Mouse (Mus musculus) forebrain, embryonic 13.5 days (tissue): Measurements from ENCODE around the gene Tmem270. TPM values are rescaled to one million over a fixed set of nuclear protein-coding genes. Genes with fewer than 3 reads are reported as not detected.

ENCODE experiments used
- ATAC-seq: fragments of 200-750 bp; cut with Nextera tagmentation; 2 replicates; pipeline ENCODE4 v1.8.0; 2017
- H3K27ac ChIP-seq: fragments of 300-500 bp; sonication (generic); 2 replicates; pipeline ENCODE4 v1.5.1; 2015; ENCODE audit warnings: inconsistent platforms, mild to moderate bottlenecking, moderate library complexity
- H3K27me3 ChIP-seq: fragments of 300-500 bp; sonication (generic); 2 replicates; pipeline ENCODE4 v1.6.1; 2015; ENCODE audit warnings: mild to moderate bottlenecking, inconsistent platforms
- H3K36me3 ChIP-seq: fragments of 300-500 bp; sonication (generic); 2 replicates; pipeline ENCODE4 v1.6.1; 2015; ENCODE audit warnings: mild to moderate bottlenecking, inconsistent platforms; ENCODE audit not compliant: poor library complexity, severe bottlenecking
- H3K4me1 ChIP-seq: fragments of 300-500 bp; sonication (generic); 2 replicates; pipeline ENCODE4 v1.6.1; 2015; ENCODE audit warnings: inconsistent platforms
- H3K4me2 ChIP-seq: fragments of 300-500 bp; sonication (generic); 2 replicates; pipeline ENCODE4 v1.6.1; 2015; ENCODE audit warnings: inconsistent platforms, mild to moderate bottlenecking, moderate library complexity
- H3K4me3 ChIP-seq: fragments of 300-500 bp; sonication (generic); 2 replicates; pipeline ENCODE4 v1.5.1; 2015; ENCODE audit warnings: mild to moderate bottlenecking, inconsistent platforms
- H3K9ac ChIP-seq: fragments of 300-500 bp; sonication (generic); 2 replicates; pipeline ENCODE4 v1.6.1; 2015; ENCODE audit warnings: mild to moderate bottlenecking, inconsistent platforms
- H3K9me3 ChIP-seq: fragments of 300-500 bp; sonication (generic); replicated peaks from 2 replicates; pipeline ENCODE4 v1.6.1; 2016; ENCODE audit warnings: inconsistent platforms
- WGBS: fragments of 180-500 bp; shearing (Covaris S2); methylation state at CpG from one replicate; pipeline ENCODE4 v1.1.7; 2015; 5-methylcytosine and 5-hydroxymethylcytosine counted together
- polyA plus RNA-seq: library from polyadenylated mRNA; unstranded; fragments of >200 nt; fragmentation: Nextera tagmentation; extraction: Ambion mirVana; gene quantifications from 2 replicates; pipeline ENCODE4 v1.2.1, GENCODE M21; 2015

Tmem270 gene
- polyA plus RNA-seq, 1 experiment from 2014 or later, result not detected

DNA sequence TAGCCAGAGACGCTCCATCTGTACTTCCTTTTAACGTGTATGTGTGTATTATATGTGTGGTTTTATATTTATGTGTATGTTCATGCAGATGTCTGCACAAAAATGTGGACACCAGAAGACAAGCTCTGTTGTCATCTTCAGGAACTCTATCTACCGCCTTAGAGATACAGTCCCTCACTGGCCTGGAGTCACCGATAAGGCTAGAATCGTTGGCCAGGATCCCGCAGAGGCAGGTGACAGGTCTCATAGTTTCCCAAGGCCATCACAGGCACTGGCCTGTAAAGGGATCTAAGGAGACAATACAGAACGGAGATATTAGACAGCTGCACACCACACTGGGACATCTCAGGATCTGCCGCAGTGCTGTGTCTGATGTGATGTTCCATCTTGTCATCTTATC is 14.6 kb upstream of the Tmem270 start:
- H3K27me3 ChIP-seq, result no peaks in the 10 kb centered on the region
- WGBS, result 87% methylated on average over 8 of the region's 8 CpGs
- H3K27ac ChIP-seq, result no peak overlapping the region
- H3K9me3 ChIP-seq, result no peaks in the 10 kb centered on the region
- no peak overlapping the region for H3K9ac ChIP-seq
- H3K4me2 ChIP-seq, result no peak overlapping the region
- H3K4me3 ChIP-seq, result no peak overlapping the region
- no peaks in the 10 kb centered on the region for H3K36me3 ChIP-seq
- no peak for ATAC-seq
- no peaks in the 10 kb centered on the region; the same call in 1 of the 2 replicates for H3K4me1 ChIP-seq

DNA sequence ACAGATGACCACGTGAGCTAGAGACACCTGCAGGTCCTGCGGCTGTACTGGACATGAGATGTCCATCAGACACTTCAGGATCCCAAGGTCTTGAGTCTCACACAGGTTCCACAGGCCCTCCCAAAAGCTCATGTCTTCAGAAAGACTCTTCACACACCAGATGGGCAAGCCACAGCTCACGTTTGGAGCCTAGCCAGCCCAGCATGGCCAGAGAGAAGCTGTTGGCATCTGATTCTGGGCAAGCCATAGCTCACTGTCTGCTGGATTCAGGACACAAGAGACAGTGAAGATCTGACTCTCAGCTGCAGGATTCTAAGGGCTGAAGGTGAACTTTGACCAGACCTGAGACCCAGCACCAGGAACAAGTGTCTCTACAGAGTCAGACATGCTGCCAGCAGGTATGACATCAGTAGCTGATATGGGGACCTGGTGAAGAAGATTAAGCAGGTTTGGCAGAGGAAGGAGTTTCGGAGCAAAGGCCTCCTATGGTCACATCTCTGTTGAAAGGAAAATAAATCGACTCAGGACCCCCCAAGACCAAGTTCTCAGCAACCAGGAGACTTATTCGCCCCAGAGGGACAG is 13.7 kb upstream of the Tmem270 start:
- Histone ChIP-seq H3K36me3 (no peaks in the 10 kb centered on the region), H3K4me1 (no peaks in the 10 kb centered on the region; the same call in 1 of the 2 replicates), H3K4me3 (no peak overlapping the region), H3K4me2 (no peak overlapping the region), H3K27ac (no peak overlapping the region), H3K9me3 (no peaks in the 10 kb centered on the region), H3K9ac (no peak overlapping the region), H3K27me3 (no peaks in the 10 kb centered on the region; the same call in 1 of the 2 replicates)
- 69% methylated on average over 6 of the region's 6 CpGs for WGBS
- no peak for ATAC-seq

- Histone ChIP-seq H3K4me1 (no peaks in the 10 kb centered on the region; the same call in 1 of the 2 replicates), H3K36me3 (no peaks in the 10 kb centered on the region), H3K27ac (no peak overlapping the region), H3K9me3 (no peaks in the 10 kb centered on the region), H3K4me2 (no peak overlapping the region), H3K9ac (no peak overlapping the region), H3K27me3 (no peaks in the 10 kb centered on the region; the same call in 1 of the 2 replicates), H3K4me3 (no peak overlapping the region)
- no peak for ATAC-seq
- WGBS, result 97% methylated on average over 3 of the region's 3 CpGs
Measured at GRCm38 (mm10) chr5:134919097-134919496, 12.6 kb upstream of the Tmem270 start.

DNA sequence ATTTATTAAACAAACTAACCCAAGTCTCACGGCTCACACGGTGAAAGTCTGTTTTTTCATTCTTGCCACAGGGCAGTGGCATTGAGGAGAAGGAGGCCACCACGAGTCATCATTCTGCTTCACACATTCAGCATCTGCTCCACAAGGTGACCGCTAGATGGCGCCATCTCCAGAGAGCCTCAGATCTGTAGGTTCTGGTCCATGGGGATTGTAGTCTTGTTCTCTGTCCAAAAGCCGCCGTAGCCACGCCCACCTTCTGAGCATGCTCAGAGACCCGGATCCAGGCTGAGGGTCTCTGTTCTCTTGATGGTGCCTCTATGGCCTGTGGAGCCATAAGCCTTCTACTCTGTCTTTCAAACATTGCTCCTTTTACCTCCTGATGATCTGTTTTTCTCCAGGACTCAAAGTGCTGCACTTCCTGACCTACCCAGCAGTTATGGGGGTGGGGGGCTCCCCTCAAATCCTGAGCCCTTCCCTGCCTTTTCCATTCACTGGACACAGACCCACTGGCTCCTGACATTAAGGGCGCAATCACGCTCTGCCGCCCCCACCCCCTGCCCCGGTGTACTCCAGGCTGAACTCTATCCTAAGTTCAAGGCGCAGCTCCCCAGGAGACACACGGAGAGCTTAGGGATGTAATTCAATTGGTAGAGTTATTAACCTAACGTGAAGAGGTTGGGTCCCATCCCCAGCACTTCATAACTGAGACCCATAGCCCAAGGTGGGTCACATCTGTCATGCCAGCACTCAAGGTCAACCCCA is 11.7 kb upstream of the Tmem270 start:
- H3K4me1 ChIP-seq, result no peaks in the 10 kb centered on the region; the same call in 1 of the 2 replicates
- WGBS, result 52% methylated on average over 16 of the region's 16 CpGs
- ATAC-seq, result no peak
- H3K36me3 ChIP-seq, result no peaks in the 10 kb centered on the region
- no peaks in the 10 kb centered on the region; the same call in 1 of the 2 replicates for H3K27me3 ChIP-seq
- H3K9me3 ChIP-seq, result no peaks in the 10 kb centered on the region
- no peak overlapping the region for H3K4me3 ChIP-seq
- H3K9ac ChIP-seq, result no peak overlapping the region
- H3K27ac ChIP-seq, result no peak overlapping the region
- no peak overlapping the region for H3K4me2 ChIP-seq

DNA sequence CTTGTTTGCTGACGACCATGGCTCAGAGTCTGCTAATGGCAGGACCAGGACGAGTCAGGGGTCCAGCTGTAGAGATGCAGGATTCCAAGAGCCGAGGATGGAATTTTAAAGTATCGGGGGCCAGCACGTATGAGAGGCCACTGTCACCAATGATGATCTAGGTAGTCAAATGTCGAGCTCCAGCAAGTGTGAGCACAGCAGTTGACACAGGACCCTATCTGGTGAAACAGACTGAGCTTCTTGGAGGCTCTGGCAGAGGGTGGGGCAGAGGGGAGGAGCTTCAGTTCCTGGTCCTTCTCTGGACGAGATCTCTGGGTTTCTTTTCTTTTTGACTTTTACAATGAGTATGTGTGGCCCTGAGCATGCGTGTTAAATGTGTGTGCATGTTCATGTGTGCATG is 8.8 kb upstream of the Tmem270 start, which contains the start of gene Cldn13:
Gene Cldn13, minus strand, starts transcription at position 216 of the 400 bp plus-strand sequence.
- H3K27ac ChIP-seq, result no peak within 1 kb of the TSS
- H3K9me3 ChIP-seq, result no peaks in the 10 kb centered on the region
- no peak for ATAC-seq
- no peaks in the 10 kb centered on the region; the same call in 1 of the 2 replicates for H3K4me1 ChIP-seq
- H3K4me2 ChIP-seq, result no peak within 1 kb of the TSS
- H3K9ac ChIP-seq, result no peak within 1 kb of the TSS
- no peak within 1 kb of the TSS for H3K4me3 ChIP-seq
- no peaks in the 10 kb centered on the region for H3K36me3 ChIP-seq
- WGBS, result 84% methylated on average over 8 of the region's 8 CpGs
- H3K27me3 ChIP-seq, result peaks cover 3% of the 10 kb centered on the region; the same call in 1 of the 2 replicates

- peaks cover 3% of the 10 kb centered on the region; the same call in 1 of the 2 replicates for H3K27me3 ChIP-seq
- H3K9ac ChIP-seq, result no peak overlapping the region
- no peaks in the 10 kb centered on the region for H3K9me3 ChIP-seq
- 90% methylated on average over 8 of the region's 8 CpGs for WGBS
- H3K27ac ChIP-seq, result no peak overlapping the region
- no peaks in the 10 kb centered on the region for H3K4me1 ChIP-seq
- H3K4me3 ChIP-seq, result no peak overlapping the region
- H3K4me2 ChIP-seq, result no peak overlapping the region
- no peaks in the 10 kb centered on the region for H3K36me3 ChIP-seq
- ATAC-seq, result no peak
Measured at GRCm38 (mm10) chr5:134914510-134914909, 8.0 kb upstream of the Tmem270 start.

GRCm38 (mm10) chr5:134913753-134914152 is 7.2 kb upstream of the Tmem270 start:
- no peak overlapping the region for H3K9ac ChIP-seq
- WGBS, result 95% methylated on average over 4 of the region's 4 CpGs
- no peak for ATAC-seq
- no peaks in the 10 kb centered on the region for H3K4me1 ChIP-seq
- no peak overlapping the region for H3K4me2 ChIP-seq
- peaks cover 3% of the 10 kb centered on the region; the same call in 1 of the 2 replicates for H3K27me3 ChIP-seq
- H3K4me3 ChIP-seq, result no peak overlapping the region
- no peaks in the 10 kb centered on the region for H3K36me3 ChIP-seq
- no peak overlapping the region for H3K27ac ChIP-seq
- no peaks in the 10 kb centered on the region for H3K9me3 ChIP-seq

- Histone ChIP-seq H3K36me3 (no peaks in the 10 kb centered on the region), H3K4me2 (no peak overlapping the region), H3K27me3 (peaks cover 3% of the 10 kb centered on the region; the same call in 1 of the 2 replicates), H3K27ac (no peak overlapping the region), H3K9me3 (no peaks in the 10 kb centered on the region), H3K4me1 (no peaks in the 10 kb centered on the region), H3K9ac (no peak overlapping the region), H3K4me3 (no peak overlapping the region)
- 74% methylated on average over 3 of the region's 3 CpGs for WGBS
- no peak for ATAC-seq
Measured at GRCm38 (mm10) chr5:134913352-134913751, 6.8 kb upstream of the Tmem270 start.

- no peaks in the 10 kb centered on the region for H3K9me3 ChIP-seq
- peaks cover 3% of the 10 kb centered on the region; the same call in 1 of the 2 replicates for H3K27me3 ChIP-seq
- no peak overlapping the region for H3K4me2 ChIP-seq
- 87% methylated on average over 2 of the region's 2 CpGs for WGBS
- no peaks in the 10 kb centered on the region for H3K4me1 ChIP-seq
- no peak for ATAC-seq
- H3K36me3 ChIP-seq, result no peaks in the 10 kb centered on the region
- H3K4me3 ChIP-seq, result no peak overlapping the region
- no peak overlapping the region for H3K27ac ChIP-seq
- H3K9ac ChIP-seq, result no peak overlapping the region
Measured at GRCm38 (mm10) chr5:134911901-134912300, 5.4 kb upstream of the Tmem270 start.

- no peak overlapping the region for H3K4me3 ChIP-seq
- H3K4me1 ChIP-seq, result no peaks in the 10 kb centered on the region
- H3K9me3 ChIP-seq, result no peaks in the 10 kb centered on the region
- no peaks in the 10 kb centered on the region for H3K27me3 ChIP-seq
- no peak overlapping the region for H3K27ac ChIP-seq
- H3K36me3 ChIP-seq, result no peaks in the 10 kb centered on the region
- no peak overlapping the region for H3K9ac ChIP-seq
- 0% methylated on average over 13 of the region's 13 CpGs for WGBS
- peak; percentile 75; the same call in 1 of the 2 replicates for ATAC-seq
- no peak overlapping the region for H3K4me2 ChIP-seq
Measured at GRCm38 (mm10) chr5:134907135-134907534, 602 bp upstream of the Tmem270 start.

- H3K9ac ChIP-seq, result no peak overlapping the region
- no peak for ATAC-seq
- WGBS, result 77% methylated on average over 8 of the region's 8 CpGs
Measured at GRCm38 (mm10) chr5:134901644-134902027, 4.9 kb downstream of the Tmem270 start.

GRCm38 (mm10) chr5:134901012-134901643 is 5.4 kb downstream of the Tmem270 start:
- H3K9ac ChIP-seq, result no peak overlapping the region
- no peak for ATAC-seq
- no peak overlapping the region for H3K27ac ChIP-seq
- H3K9me3 ChIP-seq, result no peaks in the 10 kb centered on the region
- H3K4me2 ChIP-seq, result no peak overlapping the region
- no peaks in the 10 kb centered on the region for H3K27me3 ChIP-seq
- H3K4me3 ChIP-seq, result no peak overlapping the region
- H3K36me3 ChIP-seq, result no peaks in the 10 kb centered on the region
- H3K4me1 ChIP-seq, result 0 out of 2 replicates have a peak, but pooled peaks cover 3% of the 10 kb centered on the region
- WGBS, result 46% methylated on average over 12 of the region's 12 CpGs

More at GRCm38 (mm10) chr5:134901644-134902027, 4.9 kb downstream of the Tmem270 start:
- H3K27ac ChIP-seq, result no peak overlapping the region
- H3K36me3 ChIP-seq, result no peaks in the 10 kb centered on the region
- 0 out of 2 replicates have a peak, but pooled peaks cover 3% of the 10 kb centered on the region for H3K4me1 ChIP-seq
- H3K4me2 ChIP-seq, result no peak overlapping the region
- H3K9me3 ChIP-seq, result no peaks in the 10 kb centered on the region
- no peak overlapping the region for H3K4me3 ChIP-seq
- H3K27me3 ChIP-seq, result no peaks in the 10 kb centered on the region
